ENCODE assay signal across 7 mouse cellular contexts in the genomic region with DNA sequence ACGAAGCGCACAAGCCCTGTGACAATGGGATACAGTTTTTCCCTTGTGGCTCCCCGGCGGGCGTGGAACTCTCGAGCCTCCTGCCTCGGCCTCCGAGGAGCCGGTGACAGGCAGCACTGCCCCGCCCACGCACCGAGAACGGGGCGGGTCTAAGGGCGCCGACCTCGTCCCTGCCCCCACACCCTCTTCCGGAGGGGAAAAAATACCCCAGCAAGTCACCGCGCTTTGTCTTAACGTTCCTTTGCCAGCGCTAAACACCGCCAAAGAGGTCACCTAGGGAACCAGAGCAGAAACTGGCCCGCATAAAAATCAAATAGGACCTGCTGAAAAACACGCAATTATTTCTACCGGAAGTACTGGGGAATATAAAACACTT. TPM values are rescaled to one million over a fixed set of nuclear protein-coding genes. Genes with fewer than 3 reads are reported as not detected.
A peak's percentile ranks its signal among the peaks of the same experiment; 100 is the strongest.
DNase-seq lines count a peak whose midpoint lies in the region; ATAC-seq and TF ChIP-seq lines count a peak whose summit lies in the region.

No protein-coding gene starts in this region.

- no peaks in the 10 kb centered on the region for H3K9me3 ChIP-seq in intestine, postnatal 0 days (ENCODE audit: control insufficient read depth)
- no peaks in the 10 kb centered on the region; the same call in 1 of the 2 replicates for H3K9me3 ChIP-seq in midbrain, embryonic 10.5 days (replicated peaks)

- H3K4me2 ChIP-seq in intestine, postnatal 0 days (replicated peaks; ENCODE audit: low read depth): peak overlapping the region; percentile 63

- DNase-seq in adrenal gland, adult 8-10 months: peak; percentile 60
- DNase-seq in embryo, embryonic 9.5 days (ENCODE audit: extremely low spot score): peak; percentile 79
- DNase-seq in left cerebral cortex, postnatal 4 days: peak; percentile 57
- peak; percentile 78 for DNase-seq in midbrain, embryonic 10.5 days (ENCODE audit: low spot score)
- DNase-seq in right cerebral cortex, postnatal 4 days: peak; percentile 51

- intact Hi-C loops in left cerebral cortex, postnatal 4 days (cut with DNase I): loop anchor here (5.0 kb wide), 1 partner anchor 81 kb away; no protein-coding TSS in a partner anchor

- WGBS in intestine, postnatal 0 days: 3% methylated on average over 26 of the region's 26 CpGs
- WGBS in midbrain, embryonic 10.5 days: 5% methylated on average over 26 of the region's 26 CpGs

- H3K27ac ChIP-seq in intestine, postnatal 0 days (ENCODE audit: low read depth, low read length): peak overlapping the region; percentile 88
- H3K27ac ChIP-seq in midbrain, embryonic 10.5 days (replicated peaks): peak overlapping the region; percentile 89

- H3K4me1 ChIP-seq in intestine, postnatal 0 days (replicated peaks; ENCODE audit: control insufficient read depth, insufficient read depth, low read length): no peaks in the 10 kb centered on the region
- 0 out of 2 replicates have a peak, but pooled peaks cover 4% of the 10 kb centered on the region for H3K4me1 ChIP-seq in midbrain, embryonic 10.5 days

- peak; percentile 76 for ATAC-seq in granulocyte monocyte progenitor cell, adult 5-6 weeks (replicated peaks; ENCODE audit: poor library complexity, severe bottlenecking)
- peak; percentile 60 for ATAC-seq in intestine, postnatal 0 days

- no peaks in the 10 kb centered on the region for H3K36me3 ChIP-seq in intestine, postnatal 0 days (ENCODE audit: control insufficient read depth, insufficient read depth)
- H3K36me3 ChIP-seq in midbrain, embryonic 10.5 days: no peaks in the 10 kb centered on the region

- peak overlapping the region; percentile 60 for H3K4me3 ChIP-seq in intestine, postnatal 0 days (ENCODE audit: low read depth, low read length)
- peak overlapping the region; percentile 68 for H3K4me3 ChIP-seq in midbrain, embryonic 10.5 days

- no peak for TF ChIP-seq CTCF in intestine, postnatal 0 days (IDR thresholded peaks at IDR 0.05; ENCODE audit: low read depth)

- peak overlapping the region; percentile 64 for H3K9ac ChIP-seq in intestine, postnatal 0 days (ENCODE audit: low read depth, low read length)

- H3K27me3 ChIP-seq in intestine, postnatal 0 days (replicated peaks; ENCODE audit: control insufficient read depth, insufficient read depth, low read length): no peaks in the 10 kb centered on the region
- no peaks in the 10 kb centered on the region for H3K27me3 ChIP-seq in midbrain, embryonic 10.5 days (ENCODE audit: low read depth, poor library complexity, severe bottlenecking)

RNA-seq across cellular contexts. Expression of a gene that starts 0.4 kb away (rescaled TPM):
- 1 to 10 TPM in 3 of 4 experiments, under 1 TPM in 1; 0.94 to 1.8 (median 1.2) TPM for total RNA-seq in adrenal gland, adult 8-10 months (2022)
- total RNA-seq in granulocyte monocyte progenitor cell, adult 5-6 weeks (2014; fragmentation: Nextera tagmentation): not detected in 2 replicates
- 2.0 and 2.2 TPM in 2 replicates for total RNA-seq in granulocyte monocyte progenitor cell, adult 5-6 weeks (2017)
- 0.64 and 0.83 TPM in 2 replicates for polyA plus RNA-seq in intestine, postnatal 0 days (2015; fragmentation: Nextera tagmentation; extraction: Ambion mirVana)
- total RNA-seq in left cerebral cortex, postnatal 4 days (2021): under 1 TPM; 0.46 to 0.74 TPM
- polyA plus RNA-seq in midbrain, embryonic 10.5 days (2016; fragmentation: Nextera tagmentation; extraction: Ambion mirVana): 0.38 and 0.40 TPM in 2 replicates

RNA-seq across cellular contexts. Expression of a gene that starts 43.0 kb away (rescaled TPM):
- 1 to 10 TPM; 3.7 to 7.2 (median 6.2) TPM for total RNA-seq in adrenal gland, adult 8-10 months (2022)
- 3.8 TPM in 1 of 2 replicates, not detected in the other for total RNA-seq in granulocyte monocyte progenitor cell, adult 5-6 weeks (2014; fragmentation: Nextera tagmentation)
- 1.3 TPM in 1 of 2 replicates, not detected in the other for total RNA-seq in granulocyte monocyte progenitor cell, adult 5-6 weeks (2017)
- 1.8 and 2.0 TPM in 2 replicates for polyA plus RNA-seq in intestine, postnatal 0 days (2015; fragmentation: Nextera tagmentation; extraction: Ambion mirVana)
- 10 to 100 TPM; 27.1 to 29.0 TPM for total RNA-seq in left cerebral cortex, postnatal 4 days (2021)
- 12.6 and 14.3 TPM in 2 replicates for polyA plus RNA-seq in midbrain, embryonic 10.5 days (2016; fragmentation: Nextera tagmentation; extraction: Ambion mirVana)

Comparison
In these comparisons a context has a peak if more than half of its experiments do, and no peak if none do; other contexts are left out.
1. Peak in every context shown above with its lines: DNase-seq, ATAC-seq, H3K4me3 ChIP-seq and H3K27ac ChIP-seq.